Mouse (Mus musculus) gastrocnemius, adult 8-10 months (tissue): Measurements from ENCODE around the gene Rapgef1. TPM values are rescaled to one million over a fixed set of nuclear protein-coding genes. Genes with fewer than 3 reads are reported as not detected.

Experiments used
- total RNA-seq, 4 experiments: library from RNA; stranded (reverse); gene quantifications; 2 replicates each; pipeline ENCODE4 v1.2.4; 2022

Rapgef1 gene
- total RNA-seq, 4 experiments from 2014 or later = 152 to 187 (median 158) TPM

Other genes with a start within 250 kb of the Rapgef1 start
- not detected for gene Gm13420, start 132.0 kb downstream of the Rapgef1 start, total RNA-seq
- gene Gm13547, start 139.6 kb downstream of the Rapgef1 start, total RNA-seq = not detected
- 1 to 10 TPM; 6.7 to 8.4 (median 7.5) TPM for gene Coq4, start 167.8 kb downstream of the Rapgef1 start, total RNA-seq
- 10 to 100 TPM; 20.8 to 31.6 (median 26.2) TPM for gene Trub2, start 168.8 kb downstream of the Rapgef1 start, total RNA-seq
- gene Slc27a4, start 182.9 kb downstream of the Rapgef1 start, total RNA-seq = 1 to 10 TPM; 5.4 to 7.5 (median 6.6) TPM
- 10 to 100 TPM; 25.7 to 33.0 (median 28.5) TPM for gene Urm1, start 200.4 kb downstream of the Rapgef1 start, total RNA-seq
- 1 to 10 TPM; 1.4 to 3.6 (median 1.7) TPM for gene Cercam, start 249.4 kb downstream of the Rapgef1 start, total RNA-seq